Mouse (Mus musculus) C2C12 (cell line): ENCODE measurements around the gene Krtap3-2.

Experiments used
- CEBPB ChIP-seq: IDR thresholded peaks from one replicate; pipeline ENCODE4 v1.6.1; 2011; ENCODE audit warnings: low read depth, mild to moderate bottlenecking, control low read depth, moderate library complexity
- CTCF ChIP-seq: IDR thresholded peaks from one replicate; pipeline ENCODE4 v1.5.1; 2011; ENCODE audit not compliant: control insufficient read depth, insufficient read depth, insufficient read length
- MAX ChIP-seq: IDR thresholded peaks from one replicate; pipeline ENCODE4 v1.6.1; 2011; ENCODE audit warnings: mild to moderate bottlenecking, control low read depth
- MYOG ChIP-seq: IDR thresholded peaks from one replicate; pipeline ENCODE4 v1.6.1; 2011; ENCODE audit not compliant: control insufficient read depth, insufficient read length; ENCODE audit errors: extremely low read depth
- USF1 ChIP-seq: IDR thresholded peaks from one replicate; pipeline ENCODE4 v1.6.1; 2011; ENCODE audit warnings: low read depth, mild to moderate bottlenecking, control low read depth, moderate library complexity

- TF ChIP-seq CTCF (no peak), MAX (no peak), CEBPB (no peak), USF1 (no peak), MYOG (no peak)
Measured at GRCm38 (mm10) chr11:99559366-99559765, 2.7 kb upstream of the Krtap3-2 start, which contains the start of gene Gm11939.
